Mouse (Mus musculus): ENCODE data around the gene Cmss1. TPM values are rescaled to one million over a fixed set of nuclear protein-coding genes. Genes with fewer than 3 reads are reported as not detected.

The Cmss1 gene
- polyA plus RNA-seq, 1 experiment = not detected

DNA sequence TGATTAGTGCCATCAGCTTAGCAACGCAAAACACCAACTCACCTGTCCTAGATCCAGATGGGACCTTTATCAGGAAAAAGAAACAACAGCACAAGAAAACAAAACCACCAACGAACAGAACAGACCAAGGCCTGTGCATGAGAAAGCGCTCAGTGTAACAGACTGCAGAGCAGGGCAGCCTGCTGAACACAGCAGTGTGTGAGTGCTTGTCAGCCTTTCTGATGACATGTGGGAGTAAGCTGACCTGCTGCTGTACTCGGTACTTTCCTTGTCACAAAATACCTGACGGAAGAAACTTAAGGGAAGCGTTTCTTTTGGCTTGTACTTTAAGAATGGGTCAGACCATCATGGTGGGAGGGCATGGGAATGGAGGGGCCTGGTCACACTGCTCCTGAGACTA lies 250.2 kb downstream of the Cmss1 start:
- 69% methylated on average over 6 of the region's 6 CpGs for WGBS
- Histone ChIP-seq H3K27ac (ENCODE audit: insufficient read depth, low read depth, low read length) (no peak overlapping the region), H3K4me1 (ENCODE audit: control insufficient read depth, insufficient read depth, low read length) (peaks cover 24% of the 10 kb centered on the region), H3K4me3 (ENCODE audit: insufficient read depth, low read depth, low read length) (no peak overlapping the region)
- TF ChIP-seq POLR2A (IDR thresholded peaks at IDR 0.05; ENCODE audit: insufficient read depth, low read depth, low read length) = no peak

DNA sequence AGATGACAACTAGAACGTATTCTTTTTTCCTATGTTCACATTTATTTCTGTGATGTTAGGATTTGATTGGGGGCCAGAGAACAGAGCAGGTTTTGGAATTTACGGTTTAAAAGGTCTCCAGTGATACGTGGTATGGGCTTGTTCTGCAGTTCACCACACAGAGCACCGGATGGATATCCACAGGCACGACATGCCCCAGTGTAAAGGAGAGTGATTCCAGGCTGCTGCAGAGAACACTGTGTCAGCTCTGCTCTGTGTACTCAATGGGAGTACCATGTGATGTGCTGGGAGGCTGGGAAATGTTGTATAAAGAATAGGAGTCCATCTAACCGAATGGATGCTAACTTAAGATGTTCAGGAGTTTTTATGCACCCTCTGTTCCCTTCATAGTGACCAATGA lies 252.7 kb downstream of the Cmss1 start:
- Histone ChIP-seq H3K27ac (ENCODE audit: insufficient read depth, low read depth, low read length) (peak overlapping the region; percentile 33; the same call in 1 of the 2 replicates), H3K4me3 (ENCODE audit: insufficient read depth, low read depth, low read length) (no peak overlapping the region), H3K4me1 (ENCODE audit: control insufficient read depth, insufficient read depth, low read length) (peaks cover 11% of the 10 kb centered on the region)
- TF ChIP-seq CTCF (IDR thresholded peaks at IDR 0.05; ENCODE audit: insufficient read depth, low read depth, low read length) = no peak
- TF ChIP-seq POLR2A (IDR thresholded peaks at IDR 0.05; ENCODE audit: insufficient read depth, low read depth, low read length) = no peak
- 59% methylated on average over 6 of the region's 6 CpGs for WGBS

DNA sequence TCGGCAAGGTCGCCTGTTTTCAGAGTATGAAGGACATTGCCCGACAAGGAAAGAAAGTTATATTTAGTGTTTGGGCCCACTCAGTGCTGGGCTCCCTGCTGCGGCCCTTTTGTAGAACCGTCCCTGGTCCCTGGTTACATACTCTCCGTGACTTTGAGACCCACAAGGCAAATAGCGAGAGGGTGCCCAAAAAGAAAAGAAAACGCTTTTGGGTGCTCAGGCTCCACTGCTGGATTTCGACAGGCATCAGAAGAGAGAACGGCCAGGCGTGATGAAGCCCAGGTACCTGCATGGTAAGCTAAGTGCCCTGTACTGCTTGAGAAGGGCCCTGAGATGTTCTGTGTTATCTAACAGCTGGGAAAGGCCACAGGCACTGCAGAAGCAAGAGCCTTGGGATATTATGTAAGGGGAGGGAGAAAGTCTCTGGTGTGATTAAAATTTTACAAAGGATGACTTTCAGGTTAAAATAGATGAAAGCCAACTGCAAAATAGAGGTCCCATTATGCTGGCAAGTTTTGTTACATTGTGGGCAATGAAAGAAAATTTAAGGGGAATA lies 253.4 kb downstream of the Cmss1 start:
- H3K4me1 ChIP-seq (ENCODE audit: control insufficient read depth, insufficient read depth, low read length) = peaks cover 11% of the 10 kb centered on the region
- TF ChIP-seq POLR2A (IDR thresholded peaks at IDR 0.05; ENCODE audit: insufficient read depth, low read depth, low read length) (no peak), CTCF (IDR thresholded peaks at IDR 0.05; ENCODE audit: insufficient read depth, low read depth, low read length) (no peak)
- 83% methylated on average over 11 of the region's 11 CpGs for WGBS
- H3K4me3 ChIP-seq (ENCODE audit: insufficient read depth, low read depth, low read length) = no peak overlapping the region
- H3K27ac ChIP-seq (ENCODE audit: insufficient read depth, low read depth, low read length) = peak overlapping the region; percentile 35; the same call in 1 of the 2 replicates

DNA sequence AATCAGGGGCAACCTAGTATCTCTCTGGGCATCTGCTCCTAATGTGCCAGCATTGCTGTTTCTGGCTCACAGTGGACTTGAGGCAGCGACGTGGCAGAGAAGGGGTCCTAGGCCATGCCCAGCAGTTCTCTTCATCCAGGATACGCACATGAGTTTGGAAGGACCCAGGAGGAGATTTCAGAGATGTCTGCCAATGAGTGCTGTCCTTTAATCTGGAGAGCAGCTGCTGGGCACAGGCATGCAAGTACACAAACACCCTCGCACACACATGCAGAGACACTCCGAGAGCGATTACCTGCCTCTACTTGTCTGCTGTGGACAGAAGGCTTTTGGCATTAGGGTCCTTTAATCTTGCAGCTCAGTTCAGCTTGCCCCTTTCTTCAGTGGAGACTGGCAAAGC lies 253.9 kb downstream of the Cmss1 start, which contains the start of gene Filip1l:
Gene Filip1l, plus strand, starts transcription at position 343 of the 400 bp plus-strand sequence.
- Histone ChIP-seq H3K4me1 (ENCODE audit: control insufficient read depth, insufficient read depth, low read length) (peaks cover 11% of the 10 kb centered on the region), H3K4me3 (ENCODE audit: insufficient read depth, low read depth, low read length) (no peak within 1 kb of the TSS), H3K27ac (ENCODE audit: insufficient read depth, low read depth, low read length) (peak within 1 kb of the TSS; percentile 35; the same call in 1 of the 2 replicates)
- TF ChIP-seq POLR2A (IDR thresholded peaks at IDR 0.05; ENCODE audit: insufficient read depth, low read depth, low read length) = no peak
- TF ChIP-seq CTCF (IDR thresholded peaks at IDR 0.05; ENCODE audit: insufficient read depth, low read depth, low read length) = no peak
- 68% methylated on average over 6 of the region's 6 CpGs for WGBS

DNA sequence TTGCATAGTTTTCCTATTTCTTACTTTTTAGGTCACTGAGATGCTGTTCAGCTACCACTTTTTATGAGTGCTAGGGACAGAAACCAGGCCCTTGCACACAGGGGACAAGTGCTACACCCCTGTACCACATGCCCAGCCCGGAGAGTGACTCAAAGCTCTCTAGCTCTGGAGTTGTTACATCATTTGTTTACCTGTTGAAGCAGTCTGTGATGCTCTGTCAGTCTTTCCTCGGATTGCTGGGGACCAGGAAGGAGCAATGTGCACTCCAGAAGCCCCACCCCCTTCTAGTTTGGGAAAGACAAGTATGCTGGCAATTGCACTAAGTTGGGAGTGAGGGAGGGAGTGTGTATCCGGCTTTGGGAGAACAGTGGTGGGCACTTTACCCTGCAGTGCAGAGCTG lies 257.0 kb downstream of the Cmss1 start:
- Histone ChIP-seq H3K4me1 (ENCODE audit: control insufficient read depth, insufficient read depth, low read length) (peaks cover 11% of the 10 kb centered on the region), H3K27ac (ENCODE audit: insufficient read depth, low read depth, low read length) (no peak overlapping the region), H3K4me3 (ENCODE audit: insufficient read depth, low read depth, low read length) (no peak overlapping the region)
- 55% methylated on average over 3 of the region's 3 CpGs for WGBS
- no peak for TF ChIP-seq POLR2A (IDR thresholded peaks at IDR 0.05; ENCODE audit: insufficient read depth, low read depth, low read length)
- no peak for TF ChIP-seq CTCF (IDR thresholded peaks at IDR 0.05; ENCODE audit: insufficient read depth, low read depth, low read length)

DNA sequence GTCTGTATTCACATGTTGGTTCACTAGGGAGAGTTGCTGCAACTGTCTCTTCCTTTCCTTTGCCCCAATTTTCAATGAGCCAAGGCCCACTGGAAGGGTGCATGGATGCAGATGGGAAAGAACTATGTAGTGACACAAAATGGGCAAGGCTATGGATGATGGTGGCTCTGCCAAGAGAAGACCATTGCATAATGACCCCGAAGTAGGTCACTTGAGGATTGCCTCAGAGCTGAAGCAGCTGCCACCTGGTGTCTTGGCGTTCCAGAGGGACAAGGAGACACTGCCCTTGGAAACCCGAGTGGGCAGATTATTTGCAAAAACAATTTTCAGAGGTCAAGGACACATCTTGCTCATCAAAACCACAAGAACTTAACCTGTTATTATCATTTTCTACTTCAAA lies 257.6 kb downstream of the Cmss1 start:
- Histone ChIP-seq H3K4me1 (ENCODE audit: control insufficient read depth, insufficient read depth, low read length) (peaks cover 11% of the 10 kb centered on the region), H3K27ac (ENCODE audit: insufficient read depth, low read depth, low read length) (no peak overlapping the region), H3K4me3 (ENCODE audit: insufficient read depth, low read depth, low read length) (no peak overlapping the region)
- no peak for TF ChIP-seq POLR2A (IDR thresholded peaks at IDR 0.05; ENCODE audit: insufficient read depth, low read depth, low read length)
- TF ChIP-seq CTCF (IDR thresholded peaks at IDR 0.05; ENCODE audit: insufficient read depth, low read depth, low read length) = no peak
- WGBS = 86% methylated on average over 3 of the region's 3 CpGs

DNA sequence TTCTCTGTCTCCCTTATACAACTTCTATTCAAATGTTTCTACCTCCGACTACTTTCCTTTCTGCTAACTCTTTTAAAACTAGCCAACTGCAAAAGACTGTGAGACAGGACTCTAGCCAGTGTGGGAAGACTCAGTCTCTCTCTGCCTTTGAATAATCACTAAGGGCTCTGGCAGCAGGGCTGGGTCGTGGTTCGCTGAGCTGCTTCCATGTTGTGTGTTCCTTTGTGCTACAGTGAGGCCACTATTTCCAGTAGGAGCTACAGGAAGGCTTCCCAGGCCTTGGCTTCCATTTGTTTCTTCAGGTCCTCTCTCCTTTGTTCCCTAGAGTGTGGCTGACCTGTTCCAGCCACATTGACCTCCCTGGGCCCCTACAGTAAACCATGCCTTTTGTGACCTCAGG lies 260.4 kb downstream of the Cmss1 start:
- Histone ChIP-seq H3K4me1 (ENCODE audit: control insufficient read depth, insufficient read depth, low read length) (no peaks in the 10 kb centered on the region), H3K4me3 (ENCODE audit: insufficient read depth, low read depth, low read length) (no peak overlapping the region), H3K27ac (ENCODE audit: insufficient read depth, low read depth, low read length) (no peak overlapping the region)
- WGBS = 65% methylated on average over 3 of the region's 3 CpGs
- TF ChIP-seq POLR2A (IDR thresholded peaks at IDR 0.05; ENCODE audit: insufficient read depth, low read depth, low read length) = no peak
- TF ChIP-seq CTCF (IDR thresholded peaks at IDR 0.05; ENCODE audit: insufficient read depth, low read depth, low read length) = no peak

DNA sequence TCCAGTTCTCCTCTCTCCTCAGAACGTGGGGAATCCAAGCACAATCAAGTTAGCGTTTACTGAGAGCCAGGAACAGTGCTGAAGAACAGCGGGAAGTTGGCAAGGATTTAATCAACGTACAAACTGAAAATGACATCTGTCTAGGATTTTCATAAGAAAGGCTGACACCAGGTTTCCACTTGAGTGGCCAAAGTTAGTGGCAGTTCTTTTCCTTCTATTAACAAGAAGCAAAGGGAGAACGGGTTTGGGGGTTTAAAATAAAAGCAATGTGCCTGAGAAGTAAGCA lies 266.1 kb downstream of the Cmss1 start:
- Histone ChIP-seq H3K27ac (ENCODE audit: insufficient read depth, low read depth, low read length) (no peak overlapping the region), H3K4me1 (ENCODE audit: control insufficient read depth, insufficient read depth, low read length) (no peaks in the 10 kb centered on the region), H3K4me3 (ENCODE audit: insufficient read depth, low read depth, low read length) (no peak overlapping the region)
- TF ChIP-seq POLR2A (IDR thresholded peaks at IDR 0.05; ENCODE audit: insufficient read depth, low read depth, low read length) = no peak
- TF ChIP-seq CTCF (IDR thresholded peaks at IDR 0.05; ENCODE audit: insufficient read depth, low read depth, low read length) = no peak
- WGBS = 46% methylated on average over 5 of the region's 5 CpGs

DNA sequence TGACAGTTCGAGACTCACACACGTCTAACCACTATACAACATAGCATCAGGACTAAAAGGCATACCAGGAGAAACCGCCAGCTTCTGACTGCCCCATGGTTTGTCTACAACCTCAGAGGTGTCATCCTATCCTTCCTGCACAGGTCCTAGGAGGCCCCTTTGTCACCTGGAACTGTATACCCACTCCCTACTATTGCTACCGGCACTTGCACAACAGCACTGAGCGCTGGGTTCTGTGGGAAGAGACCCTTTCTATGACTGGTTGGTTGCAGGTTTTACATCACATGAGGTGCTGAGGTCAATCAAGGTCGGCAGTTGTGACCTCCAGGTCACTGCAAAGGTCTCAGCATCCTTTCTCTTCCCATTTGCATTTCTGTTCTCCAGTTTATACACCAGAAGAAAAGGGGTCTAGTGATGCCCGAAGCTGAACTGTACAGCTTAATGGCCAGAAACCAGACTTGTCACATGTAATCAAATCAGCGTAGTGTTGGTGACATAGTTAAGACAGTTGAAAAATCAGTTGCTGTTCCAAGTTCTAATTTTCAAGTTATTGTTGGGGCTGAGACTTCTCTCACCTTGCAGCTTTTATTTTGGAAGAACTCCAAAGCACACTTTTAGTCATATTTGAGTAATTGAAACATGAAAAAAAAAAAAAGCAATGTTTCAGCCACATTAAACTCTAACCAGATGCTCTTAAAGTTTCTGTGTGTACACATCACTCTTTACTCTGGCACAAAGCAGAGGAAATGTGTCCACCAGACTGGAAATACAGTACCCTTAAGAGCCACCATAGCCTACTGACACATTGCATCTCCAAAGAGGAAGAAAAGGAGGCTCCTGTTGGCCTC lies 266.7 kb downstream of the Cmss1 start:
- Histone ChIP-seq H3K27ac (ENCODE audit: insufficient read depth, low read depth, low read length) (no peak overlapping the region), H3K4me1 (ENCODE audit: control insufficient read depth, insufficient read depth, low read length) (no peaks in the 10 kb centered on the region), H3K4me3 (ENCODE audit: insufficient read depth, low read depth, low read length) (no peak overlapping the region)
- 92% methylated on average over 8 of the region's 8 CpGs for WGBS
- no peak for TF ChIP-seq CTCF (IDR thresholded peaks at IDR 0.05; ENCODE audit: insufficient read depth, low read depth, low read length)
- TF ChIP-seq POLR2A (IDR thresholded peaks at IDR 0.05; ENCODE audit: insufficient read depth, low read depth, low read length) = no peak

Data from olfactory bulb, adult 2 months (tissue).